Mouse (Mus musculus): ENCODE measurements around the gene Upp2. TPM values are rescaled to one million over a fixed set of nuclear protein-coding genes. Genes with fewer than 3 reads are reported as not detected.

Gene Upp2
- polyA plus RNA-seq, 1 experiment from 2014 or later = 11.6 TPM

DNA sequence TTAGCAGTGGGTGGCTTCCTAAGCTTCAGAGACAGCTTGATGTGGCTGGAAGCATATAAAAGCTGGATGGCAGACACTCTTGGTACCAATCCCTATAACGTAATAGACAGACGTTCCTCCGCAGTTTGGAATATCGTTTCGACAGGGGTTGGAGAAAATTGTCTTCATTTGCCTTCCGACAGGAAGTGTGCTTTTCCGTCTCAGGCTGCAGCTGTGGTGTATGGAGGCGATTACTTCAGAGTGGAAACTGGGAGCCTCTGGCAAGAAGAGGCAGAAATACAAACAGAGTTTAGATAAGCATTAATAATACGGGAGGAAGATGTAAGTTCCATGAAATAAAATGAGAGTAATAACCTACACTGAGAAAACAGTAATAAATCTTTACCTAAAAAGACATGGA, 28.3 kb downstream of the Upp2 start:
- Histone ChIP-seq H3K4me3 (replicated peaks) (no peak overlapping the region), H3K9me3 (no peaks in the 10 kb centered on the region), H3K9ac (replicated peaks) (no peak overlapping the region), H3K36me3 (no peaks in the 10 kb centered on the region), H3K27ac (no peak overlapping the region), H3K4me1 (replicated peaks) (no peaks in the 10 kb centered on the region), H3K27me3 (no peaks in the 10 kb centered on the region), H3K4me2 (replicated peaks) (no peak overlapping the region)
- WGBS = 84% methylated on average over 9 of the region's 9 CpGs
- ATAC-seq = no peak

DNA sequence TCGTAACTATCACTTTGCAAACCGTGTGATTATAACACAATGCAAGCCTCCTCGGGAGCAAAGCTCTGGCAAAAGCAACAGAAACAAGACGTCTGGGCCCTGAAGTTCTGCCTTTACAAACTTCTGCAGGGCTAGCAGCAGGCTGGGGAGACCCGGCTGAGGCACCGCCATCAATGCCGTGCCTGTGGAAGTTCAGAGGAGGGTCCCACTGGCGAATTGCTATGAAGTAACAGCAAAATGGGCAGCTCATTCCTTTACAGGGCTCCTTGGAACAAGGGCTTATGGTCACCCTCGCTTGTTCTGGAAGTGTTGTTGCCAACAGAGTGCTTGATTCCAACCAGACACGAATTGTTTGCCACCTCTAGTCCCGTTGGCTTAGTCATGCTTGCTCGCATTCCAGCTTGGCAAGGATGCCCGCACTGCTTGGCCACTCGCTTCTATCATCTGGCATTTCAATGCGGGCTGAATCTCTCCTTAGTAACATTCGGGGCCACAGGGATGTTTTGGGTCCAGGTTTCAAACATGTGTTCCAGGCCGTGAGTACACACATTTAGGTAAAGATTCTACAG, 29.8 kb downstream of the Upp2 start:
- no peak overlapping the region for H3K27ac ChIP-seq
- ATAC-seq = no peak

DNA sequence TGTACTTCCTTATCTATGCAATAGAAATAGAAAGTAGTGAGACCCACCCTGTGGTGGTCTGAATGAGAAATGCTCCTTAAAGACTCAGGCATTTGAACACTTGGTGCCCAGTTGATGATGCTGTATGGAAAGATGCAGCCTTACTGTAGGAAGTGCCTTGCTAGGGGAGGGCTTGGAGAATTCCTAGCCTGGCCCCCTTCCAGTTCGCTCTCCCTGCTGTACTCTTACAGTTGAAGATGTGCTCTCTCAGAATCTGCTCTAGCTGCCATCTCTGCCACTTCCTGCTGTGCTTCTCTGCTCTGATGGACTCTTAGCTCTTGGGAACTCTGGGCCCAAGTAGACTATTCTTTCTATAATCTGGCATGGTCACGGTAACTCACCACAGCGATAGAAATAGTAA, 30.5 kb downstream of the Upp2 start:
- Histone ChIP-seq H3K27me3 (no peaks in the 10 kb centered on the region), H3K9me3 (no peaks in the 10 kb centered on the region), H3K9ac (replicated peaks) (no peak overlapping the region), H3K4me3 (replicated peaks) (no peak overlapping the region), H3K4me2 (replicated peaks) (no peak overlapping the region), H3K36me3 (no peaks in the 10 kb centered on the region), H3K4me1 (replicated peaks) (no peaks in the 10 kb centered on the region), H3K27ac (no peak overlapping the region)
- 91% methylated on average over 3 of the region's 3 CpGs for WGBS
- no peak for ATAC-seq

More for the DNA sequence above, 29.8 kb downstream of the Upp2 start:
- H3K9me3 ChIP-seq = no peaks in the 10 kb centered on the region
- H3K36me3 ChIP-seq = no peaks in the 10 kb centered on the region
- H3K9ac ChIP-seq (replicated peaks) = no peak overlapping the region
- H3K4me1 ChIP-seq (replicated peaks) = no peaks in the 10 kb centered on the region
- no peak overlapping the region for H3K4me3 ChIP-seq (replicated peaks)
- H3K4me2 ChIP-seq (replicated peaks) = no peak overlapping the region
- H3K27me3 ChIP-seq = no peaks in the 10 kb centered on the region
- WGBS = 73% methylated on average over 17 of the region's 17 CpGs

DNA sequence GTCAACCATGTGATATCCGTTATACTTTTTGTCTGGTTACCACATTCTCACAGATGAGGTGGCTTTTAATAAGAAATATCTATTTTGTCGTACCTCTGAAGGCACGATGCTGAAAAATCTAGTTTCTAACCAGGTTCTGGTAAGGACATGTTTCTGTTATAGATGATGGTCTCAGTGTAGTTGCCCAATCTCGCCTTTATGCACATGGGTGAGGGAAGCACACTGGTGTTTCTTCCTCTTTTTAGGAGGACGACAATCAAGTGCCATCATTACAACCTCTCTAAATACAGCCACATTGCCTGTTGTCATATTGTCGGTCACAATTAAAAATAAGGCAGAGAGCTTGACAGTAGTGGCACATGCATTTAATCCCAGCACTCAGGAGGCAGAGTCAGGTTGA, 32.5 kb downstream of the Upp2 start:
- no peaks in the 10 kb centered on the region for H3K36me3 ChIP-seq
- no peak for ATAC-seq
- no peak overlapping the region for H3K4me3 ChIP-seq (replicated peaks)
- no peak overlapping the region for H3K4me2 ChIP-seq (replicated peaks)
- H3K9ac ChIP-seq (replicated peaks) = no peak overlapping the region
- no peaks in the 10 kb centered on the region for H3K9me3 ChIP-seq
- no peaks in the 10 kb centered on the region for H3K4me1 ChIP-seq (replicated peaks)
- WGBS = 94% methylated on average over 6 of the region's 6 CpGs
- H3K27ac ChIP-seq = no peak overlapping the region
- no peaks in the 10 kb centered on the region for H3K27me3 ChIP-seq

DNA sequence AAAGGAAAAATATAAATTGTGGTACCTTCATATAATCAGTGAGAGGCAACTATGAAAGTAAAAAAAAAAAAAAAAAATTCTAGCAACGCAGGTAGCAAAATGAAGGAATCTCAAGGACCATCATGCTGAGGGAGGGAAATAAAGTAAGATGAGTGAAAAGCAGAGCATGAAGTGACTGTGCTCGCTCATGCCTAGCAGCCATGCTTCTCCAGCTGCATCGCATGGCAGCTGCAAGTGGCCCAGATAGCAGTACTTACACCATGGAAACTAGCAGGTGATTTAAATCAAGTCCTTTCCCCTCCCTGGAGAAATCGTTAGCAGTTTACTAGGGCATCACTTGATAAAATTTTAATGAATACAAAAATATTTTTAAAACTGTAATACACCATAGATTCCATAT, 34.3 kb downstream of the Upp2 start:
- H3K27me3 ChIP-seq = no peaks in the 10 kb centered on the region
- WGBS = 86% methylated on average over 4 of the region's 4 CpGs
- no peak overlapping the region for H3K4me3 ChIP-seq (replicated peaks)
- H3K4me2 ChIP-seq (replicated peaks) = no peak overlapping the region
- H3K9me3 ChIP-seq = no peaks in the 10 kb centered on the region
- H3K9ac ChIP-seq (replicated peaks) = no peak overlapping the region
- H3K36me3 ChIP-seq = no peaks in the 10 kb centered on the region
- no peak for ATAC-seq
- H3K4me1 ChIP-seq (replicated peaks) = no peaks in the 10 kb centered on the region
- H3K27ac ChIP-seq = no peak overlapping the region

DNA sequence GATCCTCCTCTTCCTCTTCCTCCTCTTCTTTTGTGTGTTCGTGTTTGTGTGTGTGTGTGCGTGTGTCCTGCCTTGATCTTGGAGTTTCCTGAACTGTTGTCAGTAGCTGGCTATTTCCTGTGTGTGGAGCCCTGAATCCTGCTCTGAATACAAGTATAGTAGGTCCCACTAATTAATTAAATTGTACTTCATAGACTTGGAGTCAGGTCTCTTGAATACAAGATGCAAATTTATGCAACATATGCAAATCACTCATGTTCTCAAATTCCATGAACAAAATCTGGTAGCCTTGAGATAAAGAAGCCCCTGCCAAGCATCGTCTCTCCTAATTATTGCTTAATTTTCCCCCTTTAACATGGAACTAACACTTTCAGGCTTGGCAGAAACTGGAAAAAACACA, 36.3 kb downstream of the Upp2 start:
- H3K4me3 ChIP-seq (replicated peaks) = no peak overlapping the region
- no peak overlapping the region for H3K27ac ChIP-seq
- H3K4me2 ChIP-seq (replicated peaks) = no peak overlapping the region
- H3K27me3 ChIP-seq = no peaks in the 10 kb centered on the region
- no peaks in the 10 kb centered on the region for H3K36me3 ChIP-seq
- H3K4me1 ChIP-seq (replicated peaks) = no peaks in the 10 kb centered on the region
- 83% methylated on average over 3 of the region's 3 CpGs for WGBS
- 0 out of 2 replicates have a peak, but pooled peaks have one; percentile 14 for ATAC-seq
- no peaks in the 10 kb centered on the region for H3K9me3 ChIP-seq
- H3K9ac ChIP-seq (replicated peaks) = no peak overlapping the region

DNA sequence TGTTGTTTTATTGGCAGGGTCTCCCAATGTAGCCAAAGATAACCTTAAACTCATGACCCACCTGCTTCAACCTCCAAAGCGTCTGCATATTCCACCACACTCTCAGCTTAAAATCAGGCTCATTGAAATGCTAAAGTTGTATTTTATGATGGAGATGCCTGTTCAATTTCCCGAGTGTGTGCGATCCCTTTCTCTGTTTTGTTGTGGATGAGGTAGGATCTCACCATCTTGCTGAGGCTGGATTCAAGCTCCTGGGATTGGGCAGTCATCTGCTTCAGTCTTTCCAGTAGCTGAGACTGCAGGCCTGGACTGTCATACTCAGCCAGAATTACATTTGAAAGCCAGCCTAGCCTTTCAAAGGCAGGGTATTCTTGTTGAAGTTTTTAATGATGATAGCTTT, 37.7 kb downstream of the Upp2 start:
- Histone ChIP-seq H3K9me3 (no peaks in the 10 kb centered on the region), H3K4me1 (replicated peaks) (no peaks in the 10 kb centered on the region), H3K27ac (no peak overlapping the region), H3K27me3 (no peaks in the 10 kb centered on the region), H3K9ac (replicated peaks) (no peak overlapping the region), H3K4me2 (replicated peaks) (no peak overlapping the region), H3K4me3 (replicated peaks) (no peak overlapping the region), H3K36me3 (no peaks in the 10 kb centered on the region)
- 90% methylated on average over 3 of the region's 3 CpGs for WGBS
- no peak for ATAC-seq

DNA sequence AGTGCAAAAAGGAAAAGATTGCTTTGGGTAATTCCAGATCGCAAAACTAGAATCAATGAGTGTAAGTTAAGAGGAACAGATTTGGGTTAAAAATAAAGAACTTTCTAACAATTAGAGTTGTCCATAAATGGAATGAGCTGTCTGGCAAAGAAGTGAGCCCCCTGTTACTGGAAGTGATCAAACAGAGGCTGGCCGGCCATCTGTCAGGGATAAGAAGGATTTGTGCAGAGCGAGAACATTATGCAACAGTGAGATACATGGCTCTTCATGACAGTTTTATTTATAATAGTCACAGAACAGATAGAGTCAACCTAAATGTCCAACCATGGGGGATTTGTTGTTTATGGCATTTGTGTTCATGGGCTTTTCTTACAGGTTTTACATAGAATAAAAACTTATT, 46.6 kb downstream of the Upp2 start:
- H3K9me3 ChIP-seq = no peaks in the 10 kb centered on the region
- no peaks in the 10 kb centered on the region for H3K27me3 ChIP-seq
- H3K4me1 ChIP-seq (replicated peaks) = no peaks in the 10 kb centered on the region
- H3K36me3 ChIP-seq = no peaks in the 10 kb centered on the region
- H3K4me3 ChIP-seq (replicated peaks) = no peak overlapping the region
- H3K4me2 ChIP-seq (replicated peaks) = no peak overlapping the region
- ATAC-seq = no peak
- 95% methylated on average over 3 of the region's 3 CpGs for WGBS
- no peak overlapping the region for H3K27ac ChIP-seq
- no peak overlapping the region for H3K9ac ChIP-seq (replicated peaks)

DNA sequence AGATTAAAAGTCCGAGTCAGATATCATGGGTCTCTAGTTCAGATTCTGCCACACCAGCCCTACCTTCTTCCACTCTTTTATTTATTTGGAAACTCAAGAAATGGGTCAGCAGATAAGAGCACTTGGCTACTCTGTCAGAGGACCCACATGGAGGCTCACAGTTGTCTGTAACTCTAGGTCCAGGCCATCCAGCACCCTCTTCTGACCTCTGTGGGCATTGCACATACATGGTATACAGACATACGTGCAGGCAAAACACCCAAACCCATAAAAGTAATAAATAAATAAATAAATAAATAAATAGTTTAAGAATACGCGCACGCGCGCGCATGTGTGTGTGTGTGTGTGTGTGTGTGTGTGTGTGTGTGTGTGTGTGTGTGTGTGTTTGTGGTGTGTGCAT, 47.8 kb downstream of the Upp2 start:
- no peaks in the 10 kb centered on the region for H3K27me3 ChIP-seq
- H3K36me3 ChIP-seq = no peaks in the 10 kb centered on the region
- H3K27ac ChIP-seq = no peak overlapping the region
- no peaks in the 10 kb centered on the region for H3K4me1 ChIP-seq (replicated peaks)
- no peaks in the 10 kb centered on the region for H3K9me3 ChIP-seq
- H3K4me3 ChIP-seq (replicated peaks) = no peak overlapping the region
- WGBS = 95% methylated on average over 8 of the region's 8 CpGs
- no peak overlapping the region for H3K9ac ChIP-seq (replicated peaks)
- no peak overlapping the region for H3K4me2 ChIP-seq (replicated peaks)
- no peak for ATAC-seq

DNA sequence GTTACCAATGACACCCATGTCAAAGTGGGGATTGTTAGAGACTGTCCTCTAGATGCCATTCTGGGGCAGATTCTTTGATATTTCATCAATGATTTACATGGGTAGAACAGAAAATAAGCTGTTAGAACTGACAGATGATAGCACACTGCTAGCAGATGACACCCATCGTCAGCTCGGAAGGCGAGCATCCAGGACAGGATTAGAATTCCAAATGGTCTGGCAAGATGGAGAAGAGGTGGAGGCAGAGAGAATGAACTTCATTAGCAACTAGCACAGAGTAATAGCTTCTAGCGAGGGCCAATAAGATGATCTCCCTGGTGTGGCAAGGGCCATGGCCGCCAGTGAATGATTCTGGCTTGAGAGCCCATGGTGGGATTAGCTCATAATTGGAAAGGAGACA, 48.7 kb downstream of the Upp2 start:
- Histone ChIP-seq H3K36me3 (no peaks in the 10 kb centered on the region), H3K4me1 (replicated peaks) (no peaks in the 10 kb centered on the region), H3K4me2 (replicated peaks) (no peak overlapping the region), H3K27ac (no peak overlapping the region), H3K9me3 (no peaks in the 10 kb centered on the region), H3K9ac (replicated peaks) (no peak overlapping the region), H3K27me3 (no peaks in the 10 kb centered on the region), H3K4me3 (replicated peaks) (no peak overlapping the region)
- ATAC-seq = no peak
- 91% methylated on average over 5 of the region's 5 CpGs for WGBS

DNA sequence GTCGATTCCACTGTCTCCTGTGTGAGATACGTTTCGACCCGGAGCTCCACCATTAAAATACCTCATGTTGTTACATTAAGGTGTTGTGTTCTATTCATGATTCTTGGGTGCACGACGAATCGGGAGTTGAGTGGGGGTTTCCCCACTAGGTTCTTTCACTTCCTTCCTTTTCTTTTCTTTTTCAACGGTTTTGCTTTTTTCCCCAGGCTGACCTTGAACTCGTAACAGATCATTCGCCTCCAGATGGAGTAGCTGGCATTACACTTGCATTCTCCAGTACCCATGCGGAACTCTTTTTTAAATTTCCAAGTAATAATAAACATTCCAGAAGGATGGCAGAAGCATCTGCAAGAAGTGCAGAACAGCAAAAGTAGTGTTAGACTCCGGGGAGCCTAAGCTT, 58.1 kb downstream of the Upp2 start:
- ATAC-seq = no peak
- no peaks in the 10 kb centered on the region for H3K9me3 ChIP-seq
- peaks cover 10% of the 10 kb centered on the region; the same call in 1 of the 2 replicates for H3K27me3 ChIP-seq
- peaks cover 13% of the 10 kb centered on the region for H3K4me1 ChIP-seq (replicated peaks)
- no peak overlapping the region for H3K27ac ChIP-seq
- H3K36me3 ChIP-seq = no peaks in the 10 kb centered on the region
- no peak overlapping the region for H3K9ac ChIP-seq (replicated peaks)
- H3K4me3 ChIP-seq (replicated peaks) = no peak overlapping the region
- H3K4me2 ChIP-seq (replicated peaks) = no peak overlapping the region
- 66% methylated on average over 12 of the region's 12 CpGs for WGBS

DNA sequence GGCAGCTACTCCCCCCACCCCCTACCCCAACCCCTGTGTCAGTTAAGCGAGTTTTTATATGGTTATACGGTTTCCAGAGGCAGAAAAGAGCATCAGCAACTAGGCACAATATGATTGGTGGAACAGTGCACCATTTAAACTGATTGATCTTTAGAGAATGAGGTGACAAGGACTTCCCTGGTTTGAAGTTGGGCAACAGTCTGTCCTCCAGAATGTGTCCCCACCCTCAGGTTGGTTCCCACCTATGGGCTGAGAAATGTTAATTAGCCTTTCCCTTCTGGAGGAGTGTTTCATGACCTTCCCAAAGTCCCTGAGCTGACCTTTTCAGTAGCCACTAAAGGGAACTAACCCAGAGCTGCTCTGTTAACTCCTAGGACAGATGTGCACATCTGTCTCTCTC, 58.6 kb downstream of the Upp2 start:
- H3K36me3 ChIP-seq = no peaks in the 10 kb centered on the region
- ATAC-seq = peak; percentile 30
- H3K4me1 ChIP-seq (replicated peaks) = peaks cover 13% of the 10 kb centered on the region
- peaks cover 10% of the 10 kb centered on the region; the same call in 1 of the 2 replicates for H3K27me3 ChIP-seq
- no peak overlapping the region for H3K4me3 ChIP-seq (replicated peaks)
- H3K27ac ChIP-seq = no peak overlapping the region
- H3K4me2 ChIP-seq (replicated peaks) = no peak overlapping the region
- no peaks in the 10 kb centered on the region for H3K9me3 ChIP-seq
- no peak overlapping the region for H3K9ac ChIP-seq (replicated peaks)
- WGBS = 8% methylated on average over 2 of the region's 2 CpGs

DNA sequence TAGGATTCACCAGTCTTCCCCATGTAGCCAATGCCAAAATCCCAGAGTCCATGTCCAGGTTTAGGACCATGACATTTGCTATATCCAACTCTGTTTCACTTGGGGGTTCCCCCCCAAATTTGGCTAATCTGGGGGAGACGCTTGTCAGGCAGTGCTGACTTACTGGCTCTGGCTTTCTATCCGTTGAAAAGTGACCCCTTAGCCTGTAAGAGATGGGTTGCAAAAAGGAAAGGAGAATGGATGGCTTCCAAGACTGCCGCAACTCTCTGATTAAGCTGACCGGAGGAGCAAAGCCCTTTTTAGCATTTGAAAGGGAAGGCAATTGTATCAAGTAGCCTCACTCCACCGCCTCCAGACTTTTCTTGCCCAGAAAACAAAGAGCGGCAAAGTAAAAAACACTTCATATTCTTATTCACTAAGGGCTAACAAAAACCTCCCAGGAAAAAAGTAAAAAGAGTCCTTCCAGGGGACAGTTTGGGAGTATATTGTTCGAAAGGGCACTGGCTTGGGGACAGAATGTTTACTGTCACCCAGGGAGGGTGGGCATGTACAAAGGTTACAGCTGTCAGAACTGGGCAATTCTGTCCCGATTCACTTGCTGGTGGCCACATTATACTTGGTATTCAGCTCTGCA, 59.2 kb downstream of the Upp2 start:
- H3K4me3 ChIP-seq (replicated peaks) = no peak overlapping the region
- no peak overlapping the region for H3K4me2 ChIP-seq (replicated peaks)
- H3K9me3 ChIP-seq = no peaks in the 10 kb centered on the region
- H3K27me3 ChIP-seq = peaks cover 10% of the 10 kb centered on the region; the same call in 1 of the 2 replicates
- peaks cover 13% of the 10 kb centered on the region for H3K4me1 ChIP-seq (replicated peaks)
- no peak overlapping the region for H3K27ac ChIP-seq
- H3K36me3 ChIP-seq = no peaks in the 10 kb centered on the region
- peak; percentile 45; the same call in 1 of the 2 replicates for ATAC-seq
- no peak overlapping the region for H3K9ac ChIP-seq (replicated peaks)
- WGBS = 5% methylated on average over 8 of the region's 8 CpGs

All from midbrain, embryonic 13.5 days (tissue).